Comparison of ENCODE assay signal across 28 mouse cellular contexts in genomic region chr11:34323664-34324063, GRCm38 (mm10). TPM values are rescaled to one million over a fixed set of nuclear protein-coding genes. Genes with fewer than 3 reads are reported as not detected.
DNase-seq lines count a peak whose midpoint lies in the region; ATAC-seq and TF ChIP-seq lines count a peak whose summit lies in the region.
"Had no signal": no experiment of that assay in that cellular context is flagged by ENCODE, and none has a peak within 500 bp of the region (broad histone marks: within the 10 kb centered on the region; RNA-seq: fewer than 3 reads in every experiment).

No protein-coding gene starts in this region.

- no peak overlapping the region for H3K27ac ChIP-seq in hindbrain, embryonic 13.5 days
- H3K27ac ChIP-seq in hindbrain, embryonic 14.5 days, result no peak overlapping the region
- H3K27ac ChIP-seq in neural tube, embryonic 15.5 days (replicated peaks), result no peak overlapping the region
- H3K27ac ChIP-seq: embryonic facial prominence, embryonic 12.5 days; forebrain, embryonic 10.5 days; heart, adult 2 months; heart, embryonic 10.5 days; heart, embryonic 13.5 days; intestine, embryonic 15.5 days had no signal

- no peaks in the 10 kb centered on the region for H3K27me3 ChIP-seq in hindbrain, embryonic 13.5 days
- no peaks in the 10 kb centered on the region for H3K27me3 ChIP-seq in hindbrain, embryonic 14.5 days (ENCODE audit: control insufficient read depth, insufficient read depth, low read length)
- no peaks in the 10 kb centered on the region for H3K27me3 ChIP-seq in neural tube, embryonic 15.5 days (replicated peaks)
- no peaks in the 10 kb centered on the region for H3K27me3 ChIP-seq in E14TG2a.4 (ENCODE audit: insufficient read depth, low read length)
- H3K27me3 ChIP-seq: embryonic facial prominence, embryonic 12.5 days; heart, embryonic 13.5 days; intestine, embryonic 15.5 days had no signal

- 0 out of 2 replicates have a peak, but pooled peaks have one; percentile 23 for ATAC-seq in hindbrain, embryonic 13.5 days (ENCODE audit: low FRiP score)
- ATAC-seq in hindbrain, embryonic 14.5 days (ENCODE audit: low FRiP score), result no peak
- ATAC-seq in neural tube, embryonic 15.5 days (ENCODE audit: low FRiP score), result peak; percentile 14; the same call in 1 of the 2 replicates
- ATAC-seq: CD4-positive, CD25-positive, alpha-beta regulatory T cell, adult 4 months; forebrain, embryonic 14.5 days; hindbrain, embryonic 16.5 days; intestine, embryonic 15.5 days; Patski had no signal

- no peaks in the 10 kb centered on the region for H3K36me3 ChIP-seq in hindbrain, embryonic 13.5 days
- H3K36me3 ChIP-seq in hindbrain, embryonic 14.5 days (replicated peaks; ENCODE audit: control insufficient read depth, insufficient read depth), result no peaks in the 10 kb centered on the region
- H3K36me3 ChIP-seq in neural tube, embryonic 15.5 days, result no peaks in the 10 kb centered on the region
- H3K36me3 ChIP-seq in E14TG2a.4 (ENCODE audit: insufficient read depth, low read length), result no peaks in the 10 kb centered on the region
- H3K36me3 ChIP-seq: embryonic facial prominence, embryonic 12.5 days; forebrain, embryonic 10.5 days; G1E; heart, embryonic 10.5 days; heart, embryonic 13.5 days; intestine, embryonic 15.5 days had no signal

- no peak overlapping the region for H3K9ac ChIP-seq in hindbrain, embryonic 13.5 days
- no peak overlapping the region for H3K9ac ChIP-seq in hindbrain, embryonic 14.5 days
- H3K9ac ChIP-seq in neural tube, embryonic 15.5 days (replicated peaks), result no peak overlapping the region
- H3K9ac ChIP-seq: embryonic facial prominence, embryonic 12.5 days; heart, embryonic 13.5 days; intestine, embryonic 15.5 days had no signal

- H3K4me2 ChIP-seq in hindbrain, embryonic 13.5 days, result no peak overlapping the region
- no peak overlapping the region for H3K4me2 ChIP-seq in hindbrain, embryonic 14.5 days (replicated peaks)
- no peak overlapping the region for H3K4me2 ChIP-seq in neural tube, embryonic 15.5 days
- H3K4me2 ChIP-seq: embryonic facial prominence, embryonic 12.5 days; heart, embryonic 13.5 days; intestine, embryonic 15.5 days had no signal

- H3K4me1 ChIP-seq in hindbrain, embryonic 13.5 days (replicated peaks), result peaks cover 13% of the 10 kb centered on the region
- H3K4me1 ChIP-seq in hindbrain, embryonic 14.5 days (replicated peaks; ENCODE audit: control insufficient read depth, insufficient read depth, low read length), result no peaks in the 10 kb centered on the region
- peaks cover 3% of the 10 kb centered on the region; the same call in 1 of the 2 replicates for H3K4me1 ChIP-seq in neural tube, embryonic 15.5 days
- H3K4me1 ChIP-seq in E14TG2a.4 (replicated peaks; ENCODE audit: low read depth, low read length), result peaks cover 19% of the 10 kb centered on the region
- H3K4me1 ChIP-seq: embryonic facial prominence, embryonic 12.5 days; intestine, embryonic 15.5 days had no signal

- H3K4me3 ChIP-seq in hindbrain, embryonic 13.5 days, result no peak overlapping the region
- H3K4me3 ChIP-seq in hindbrain, embryonic 14.5 days (replicated peaks; ENCODE audit: low read length), result no peak overlapping the region
- H3K4me3 ChIP-seq in neural tube, embryonic 15.5 days (replicated peaks), result no peak overlapping the region
- peak overlapping the region; percentile 56 for H3K4me3 ChIP-seq in E14TG2a.4 (replicated peaks; ENCODE audit: low read length)
- H3K4me3 ChIP-seq: embryonic facial prominence, embryonic 12.5 days; forebrain, embryonic 10.5 days; heart, adult 2 months; heart, embryonic 10.5 days; heart, embryonic 13.5 days; intestine, embryonic 15.5 days had no signal

- DNase-seq in hindbrain, embryonic 14.5 days (ENCODE audit: low spot score), result no peak
- DNase-seq in neural tube, embryonic 10.5 days (ENCODE audit: extremely low spot score, low spot score), result no peak
- no peak for DNase-seq in gastrocnemius, postnatal 14 days
- DNase-seq: adrenal gland, postnatal 10 days; adrenal gland, postnatal 36 days; cerebellum, adult 18-20 months; cerebellum, adult 9-10 months; cerebellum, postnatal 14 days; gastrocnemius, postnatal 36 days; heart, adult 2 months; heart, postnatal 4 days had no signal

- no peaks in the 10 kb centered on the region for H3K9me3 ChIP-seq in hindbrain, embryonic 13.5 days
- H3K9me3 ChIP-seq in hindbrain, embryonic 14.5 days (ENCODE audit: control insufficient read depth, low read length), result no peaks in the 10 kb centered on the region
- no peaks in the 10 kb centered on the region for H3K9me3 ChIP-seq in neural tube, embryonic 15.5 days (replicated peaks)
- H3K9me3 ChIP-seq in E14TG2a.4 (ENCODE audit: low read length), result peaks cover 7% of the 10 kb centered on the region
- H3K9me3 ChIP-seq: embryonic facial prominence, embryonic 12.5 days; forebrain, embryonic 10.5 days; heart, embryonic 10.5 days; heart, embryonic 13.5 days; intestine, embryonic 15.5 days had no signal

- no peak for TF ChIP-seq CTCF in E14TG2a.4 (conservative IDR thresholded peaks at IDR 0.05; ENCODE audit: low read length)

- 82% methylated on average over 8 of the region's 8 CpGs for WGBS in hindbrain, embryonic 13.5 days
- 81% methylated on average over 8 of the region's 8 CpGs for WGBS in hindbrain, embryonic 14.5 days
- 85% methylated on average over 8 of the region's 8 CpGs for WGBS in neural tube, embryonic 15.5 days

- intact Hi-C loops in gastrocnemius, postnatal 14 days (cut with DNase I; ENCODE audit: low total_unique reads), result no loop called here

RNA-seq across cellular contexts. Expression of gene Fam196b, which starts 9.0 kb away (rescaled TPM):
- 3.5 and 3.8 TPM in 2 replicates for polyA plus RNA-seq in hindbrain, embryonic 13.5 days (2015; fragmentation: Nextera tagmentation; extraction: Ambion mirVana)
- 2.8 and 3.5 TPM in 2 replicates for polyA plus RNA-seq in hindbrain, embryonic 14.5 days (2014; fragmentation: Nextera tagmentation; extraction: Ambion mirVana)
- 3.6 and 4.0 TPM in 2 replicates for polyA plus RNA-seq in neural tube, embryonic 15.5 days (2015; fragmentation: Nextera tagmentation; extraction: Ambion mirVana)
- under 1 TPM; 0.04 to 0.07 TPM for total RNA-seq in gastrocnemius, postnatal 14 days (2021)
- total RNA-seq: adrenal gland, adult 18-20 months; granulocyte monocyte progenitor cell, adult 5-6 weeks; heart, adult 2 months; heart, postnatal 14 days had no signal
- polyA plus RNA-seq: C2C12, G1E, Patski had no signal
